Mouse (Mus musculus): ENCODE measurements at regions not wholly inside any gene's neighbourhood (a gene's known extent, or its start where the extent isn't known, plus 50 kb on each side); places are given as distances from the start of the nearest gene placed in this dataset.

DNA sequence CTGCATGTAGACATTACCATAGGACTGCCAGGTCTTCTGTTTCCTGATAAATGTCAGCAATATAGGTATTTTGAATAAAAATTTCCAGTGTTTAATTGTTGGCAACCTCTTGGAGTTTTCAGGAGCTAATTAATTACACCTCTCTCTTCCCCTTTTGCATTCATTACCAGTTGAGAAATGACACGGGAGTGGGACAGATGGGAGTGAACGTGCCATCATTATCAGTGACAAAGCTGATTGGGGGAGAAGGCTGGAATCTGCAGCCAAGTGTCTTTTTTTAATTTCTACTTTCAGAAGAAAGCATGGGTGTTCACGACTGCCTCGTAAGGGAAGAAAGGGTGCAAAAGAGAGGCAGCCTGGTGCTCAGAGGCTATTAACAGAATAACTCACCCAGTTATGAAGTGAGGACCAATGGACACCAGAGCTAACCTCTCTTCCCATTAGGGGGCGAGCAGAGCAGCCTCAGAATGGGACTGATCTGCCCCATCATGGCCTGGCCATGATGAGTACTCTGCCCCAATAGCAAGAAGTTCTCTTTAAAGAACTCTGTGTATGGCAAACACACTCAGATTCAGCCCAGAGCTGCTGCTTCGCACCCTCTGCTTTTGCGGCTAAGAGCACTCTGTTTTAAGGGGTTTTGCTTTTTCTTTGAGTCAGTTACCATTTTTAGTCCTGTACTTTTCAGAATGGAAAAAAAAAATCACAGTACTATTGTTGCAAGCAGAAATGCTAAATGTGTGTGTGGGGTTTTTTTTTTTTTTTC, 55.1 kb upstream of the Spdl1 start:
- no peak overlapping the region for H3K27ac ChIP-seq (replicated peaks)
- no peak for ATAC-seq (ENCODE audit: low read depth)
- H3K36me3 ChIP-seq = no peaks in the 10 kb centered on the region
- H3K9ac ChIP-seq = no peak overlapping the region
- H3K4me3 ChIP-seq = no peak overlapping the region
- WGBS = 83% methylated on average over 7 of the region's 7 CpGs
- H3K4me1 ChIP-seq (replicated peaks) = no peaks in the 10 kb centered on the region
- H3K4me2 ChIP-seq = no peak overlapping the region
- no peaks in the 10 kb centered on the region for H3K9me3 ChIP-seq
- H3K27me3 ChIP-seq = no peaks in the 10 kb centered on the region

GRCm38 (mm10) chr11:34887587-34887986, 54.1 kb upstream of the Spdl1 start:
- Histone ChIP-seq H3K9ac (no peak overlapping the region), H3K27me3 (no peaks in the 10 kb centered on the region), H3K27ac (replicated peaks) (no peak overlapping the region), H3K4me2 (no peak overlapping the region), H3K4me3 (no peak overlapping the region), H3K36me3 (no peaks in the 10 kb centered on the region), H3K4me1 (replicated peaks) (no peaks in the 10 kb centered on the region), H3K9me3 (no peaks in the 10 kb centered on the region)
- no peak for ATAC-seq (ENCODE audit: low read depth)
- WGBS = 85% methylated on average over 3 of the region's 3 CpGs

Measured in neural tube, embryonic 13.5 days (tissue).